Mouse (Mus musculus) adrenal gland, postnatal 14 days (tissue): Measurements from ENCODE around the gene Hbb-bh2. TPM values are rescaled to one million over a fixed set of nuclear protein-coding genes. Genes with fewer than 3 reads are reported as not detected.
A peak's percentile ranks its signal among the peaks of the same experiment; 100 is the strongest.
"Not testable (repeated sequence)": the region's sequence is repeated elsewhere in the genome, so short reads cannot be mapped to it uniquely, and the experiment has no call there.

ENCODE experiments used
- DNase-seq: peaks from one replicate; pipeline ENCODE4 v3.0.0; 2021; ENCODE audit warnings: mixed read lengths
- total RNA-seq: library from RNA; stranded (reverse); gene quantifications from 2 replicates; pipeline ENCODE4 v1.2.3, GENCODE M21; 2021

Gene Hbb-bh2
- total RNA-seq, 1 experiment from 2014 or later: not detected

DNA sequence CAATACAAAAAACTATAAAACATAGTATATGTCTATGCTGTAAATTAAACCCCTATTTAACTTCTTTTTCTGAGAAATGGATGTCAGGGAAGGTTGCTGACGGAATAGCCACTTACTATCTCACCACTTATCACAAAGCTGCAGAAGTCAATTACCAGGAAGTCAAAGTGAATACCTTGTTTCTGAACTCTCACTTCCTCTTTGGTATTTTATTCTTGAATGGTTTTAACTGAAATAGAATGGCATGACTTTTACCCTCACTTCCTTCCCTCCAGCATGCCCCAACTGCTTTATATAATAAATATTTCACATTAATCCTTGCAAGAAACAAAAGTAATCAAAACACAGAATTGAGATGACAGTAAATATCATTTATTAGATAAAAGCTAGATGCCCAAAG lies 28.1 kb downstream of the Hbb-bh2 start:
- DNase-seq: no peak

DNA sequence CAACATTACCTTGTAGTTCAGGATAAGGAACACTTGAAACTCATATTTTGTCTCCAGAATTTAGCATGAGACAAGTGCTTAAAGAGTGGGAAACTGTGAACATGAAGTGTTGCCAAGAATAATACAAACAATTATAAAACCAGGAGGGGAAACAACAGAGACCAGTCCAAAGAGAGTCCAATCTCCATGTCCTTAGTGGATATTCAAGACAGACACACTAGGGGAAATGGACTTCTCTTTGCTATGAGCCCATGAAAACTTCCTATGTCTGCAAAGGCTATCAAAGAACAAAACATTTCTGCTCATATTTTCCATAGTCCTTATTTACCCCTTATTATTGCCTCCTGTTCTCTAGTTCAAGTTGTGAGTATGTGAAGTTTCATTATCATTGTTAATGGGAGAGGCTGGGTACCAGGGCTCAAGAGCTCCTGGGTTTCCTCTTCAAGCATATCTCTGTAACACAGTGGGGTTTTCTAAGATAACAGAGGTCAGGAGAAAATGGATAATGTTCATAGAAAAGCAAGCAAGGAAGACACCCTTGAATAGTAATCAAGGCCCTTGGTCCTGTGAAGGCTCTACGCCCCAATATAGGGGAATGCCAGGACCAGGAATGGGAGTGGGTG lies 29.0 kb downstream of the Hbb-bh2 start:
- no peak for DNase-seq

DNA sequence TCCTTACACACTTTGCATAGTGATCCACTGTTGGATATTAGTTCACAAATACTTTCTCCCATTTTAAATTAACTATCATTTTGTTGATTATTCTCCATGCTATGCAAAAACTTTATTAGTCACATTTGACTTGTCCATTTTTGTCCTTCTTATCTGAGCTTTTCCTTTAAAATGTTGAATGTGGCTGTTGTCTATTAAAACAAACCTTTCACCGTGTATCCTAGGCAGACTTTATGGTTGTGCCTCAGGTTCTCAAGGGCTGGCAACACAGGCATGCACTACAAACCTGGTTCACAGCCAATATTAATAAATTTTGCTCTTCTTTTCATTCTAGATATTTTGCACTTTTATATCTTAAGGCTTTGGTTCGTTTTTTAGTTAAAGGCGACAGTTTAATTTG lies 29.6 kb downstream of the Hbb-bh2 start:
- no peak for DNase-seq

DNA sequence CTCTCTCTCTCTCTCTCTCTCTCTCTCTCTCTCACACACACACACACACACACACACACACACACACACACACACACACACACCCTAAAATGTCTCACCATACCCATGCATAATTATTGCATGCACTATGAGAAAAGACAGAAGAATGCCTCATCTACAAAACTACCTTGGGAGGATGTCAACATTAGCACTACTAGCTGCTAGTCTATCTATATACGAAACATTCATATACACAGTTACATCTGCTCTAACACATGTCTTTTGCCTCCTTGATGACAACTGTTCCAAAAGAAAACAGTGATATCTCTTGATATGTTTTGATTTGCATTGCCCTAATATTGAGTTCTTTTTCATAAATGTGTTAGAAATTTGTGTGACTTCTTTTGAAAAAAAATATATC lies 30.0 kb downstream of the Hbb-bh2 start:
- no peak for DNase-seq

DNA sequence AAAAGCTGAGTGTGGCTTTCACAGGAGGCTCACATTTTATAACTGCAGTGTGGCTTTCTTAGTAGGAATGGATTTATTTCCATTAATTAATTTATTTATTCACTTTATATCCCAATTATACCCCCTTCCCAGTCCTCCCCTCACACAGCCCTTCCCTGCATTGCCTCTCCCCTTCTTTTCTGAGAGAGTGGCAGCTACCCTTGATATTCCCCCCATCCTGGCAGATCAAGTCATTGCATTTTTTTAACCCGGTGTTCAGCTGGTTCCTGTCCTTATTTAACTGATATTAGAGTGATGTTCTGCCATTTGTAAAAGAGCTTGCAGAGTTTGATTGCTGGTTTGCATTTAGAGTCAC lies 30.5 kb downstream of the Hbb-bh2 start:
- no peak for DNase-seq

DNA sequence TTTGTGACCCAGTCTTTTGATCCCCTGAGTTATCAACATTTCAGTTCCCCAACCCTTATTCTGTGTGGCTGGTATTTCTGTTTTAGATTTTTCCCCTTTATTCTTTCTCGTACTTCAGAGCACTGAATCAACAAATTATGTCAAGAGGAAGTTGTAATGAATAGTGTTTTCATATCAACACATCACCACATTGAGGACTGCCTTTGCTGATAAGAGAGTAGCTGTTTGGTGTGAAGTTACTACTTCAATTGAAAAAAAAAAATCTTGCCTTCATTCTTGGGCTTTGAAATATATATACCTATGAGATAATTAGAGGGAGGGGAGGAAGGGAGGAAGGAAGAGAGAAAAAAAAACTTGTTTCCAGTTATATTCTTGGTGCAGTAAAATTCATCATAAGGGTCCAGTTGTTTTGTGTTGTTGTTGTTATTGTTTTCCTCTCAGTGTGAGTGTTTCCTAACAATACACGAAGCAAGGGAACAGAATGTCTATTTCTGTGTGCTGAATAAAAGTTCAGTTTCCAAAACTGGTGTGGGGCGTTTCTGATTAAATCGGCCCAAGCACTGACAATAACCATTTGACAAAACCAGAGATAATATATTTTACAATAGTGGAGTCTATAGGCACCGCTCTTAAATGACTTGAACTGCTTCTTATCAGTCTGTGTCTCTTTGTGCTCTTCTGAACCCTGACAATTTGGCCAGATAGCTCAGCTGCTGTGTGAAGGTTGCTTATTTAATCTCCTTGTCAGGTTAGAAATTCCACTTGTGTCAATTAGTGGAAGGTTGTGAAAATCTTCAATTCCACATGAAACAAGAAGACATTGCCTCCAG lies 31.1 kb downstream of the Hbb-bh2 start:
- no peak for DNase-seq

DNA sequence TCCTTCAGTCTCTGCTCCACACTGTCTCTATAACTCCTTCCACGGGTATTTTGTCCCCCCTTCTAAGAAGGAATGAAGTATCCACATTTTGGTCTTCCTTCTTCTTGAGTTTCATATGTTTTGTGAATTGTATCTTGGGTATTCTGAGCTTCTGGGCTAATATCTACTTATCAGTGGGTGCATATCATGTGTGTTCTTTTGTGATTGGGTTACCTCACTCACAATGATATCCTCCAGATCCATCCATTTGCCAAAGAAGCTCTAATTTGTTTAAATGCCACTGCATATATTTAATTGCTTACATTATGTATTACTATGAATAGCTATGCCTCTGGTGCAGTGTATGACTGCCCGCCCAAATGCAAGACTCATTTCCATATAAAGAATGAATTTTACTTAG lies 32.2 kb downstream of the Hbb-bh2 start:
- DNase-seq: not testable (repeated sequence)

DNA sequence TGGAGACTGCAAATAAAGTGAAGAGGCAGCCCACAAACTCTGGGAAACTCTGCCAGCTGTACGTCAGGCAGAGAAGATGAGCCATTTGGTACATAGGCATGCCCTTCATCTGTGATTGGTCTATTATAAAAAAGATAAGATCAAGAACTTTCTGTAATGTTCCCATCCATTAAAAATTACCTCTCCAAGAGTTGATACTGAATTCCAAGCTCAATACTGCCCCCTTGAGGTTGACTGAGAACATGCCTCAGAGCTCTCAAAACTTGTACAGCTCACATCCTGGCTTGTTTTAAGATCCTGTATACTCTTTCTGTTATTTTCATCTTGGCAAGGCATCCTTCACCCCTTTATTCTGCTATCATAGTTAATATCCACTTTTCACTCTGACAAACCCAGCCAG lies 33.5 kb downstream of the Hbb-bh2 start:
- DNase-seq: peak; percentile 30

DNA sequence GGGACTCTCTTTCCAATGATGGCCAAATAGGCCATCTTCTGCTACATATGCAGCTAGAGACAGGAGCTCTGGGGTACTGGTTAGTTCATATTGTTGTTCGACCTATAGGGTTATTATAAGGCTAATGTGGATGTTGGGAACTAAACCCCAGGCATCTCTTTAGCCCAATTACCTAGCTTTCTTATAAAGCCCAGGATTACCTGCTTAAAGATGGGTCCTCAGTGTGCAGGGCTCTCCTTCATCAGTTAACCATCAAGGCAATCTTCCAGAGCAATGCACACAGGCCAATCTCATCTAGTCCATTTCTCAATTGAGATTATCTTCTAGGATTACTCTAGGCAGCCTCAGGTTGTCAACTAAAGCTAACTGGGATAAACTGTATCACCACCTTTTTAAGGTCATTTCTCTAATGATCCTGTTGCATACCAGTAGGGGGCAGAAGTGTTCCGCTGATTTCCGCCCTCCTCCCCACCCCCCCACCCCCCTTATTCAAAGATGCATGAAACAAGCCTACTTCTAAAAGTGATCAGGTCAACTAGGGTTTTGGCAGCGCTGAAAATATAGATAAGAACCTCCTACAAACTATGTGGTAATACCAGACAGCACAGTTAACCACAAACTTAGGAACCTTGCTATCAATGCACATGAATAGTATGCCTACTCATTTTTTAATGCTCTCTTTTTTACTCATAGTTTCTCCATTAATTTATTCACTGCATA lies 47.5 kb downstream of the Hbb-bh2 start:
- DNase-seq: no peak

DNA sequence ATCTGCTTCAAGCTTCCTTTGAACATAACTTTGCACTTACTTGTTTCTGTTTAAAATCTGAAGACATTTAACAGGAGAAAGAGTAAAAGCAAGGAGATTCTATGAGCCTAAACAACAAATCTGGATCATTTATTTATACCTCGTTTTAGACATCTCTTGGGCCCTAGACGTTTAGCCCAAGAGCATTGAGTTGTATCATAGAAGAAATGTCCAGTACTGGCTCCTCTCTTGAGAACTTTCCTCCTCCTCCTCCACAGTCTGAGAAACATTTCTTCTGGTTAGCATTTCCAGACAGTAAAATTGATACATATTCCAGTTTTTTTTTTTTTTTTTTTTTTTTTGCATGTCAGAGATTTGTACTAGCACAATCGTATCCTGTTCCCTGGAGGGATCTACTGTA lies 48.6 kb downstream of the Hbb-bh2 start, which contains the start of gene Olfr67:
Olfr67 (minus strand) TSS at position 101 of the 400 bp plus-strand sequence.
- no peak for DNase-seq

Other genes starting within 250 kb of the Hbb-bh2 start
- not detected in 2 replicates for gene Olfr619, start 239.9 kb downstream of the Hbb-bh2 start, total RNA-seq
- gene Olfr620, start 228.0 kb downstream of the Hbb-bh2 start, total RNA-seq: not detected in 2 replicates
- not detected in 2 replicates for gene Olfr622, start 197.8 kb downstream of the Hbb-bh2 start, total RNA-seq
- gene Olfr623, start 176.8 kb downstream of the Hbb-bh2 start, total RNA-seq: not detected in 2 replicates
- gene Olfr624, start 169.3 kb downstream of the Hbb-bh2 start, total RNA-seq: 0.04 TPM in 1 of 2 replicates, not detected in the other
- gene Olfr625-ps1, start 157.8 kb downstream of the Hbb-bh2 start, total RNA-seq: not detected in 2 replicates
- gene Olfr243, start 125.8 kb downstream of the Hbb-bh2 start, total RNA-seq: not detected in 2 replicates
- not detected in 2 replicates for gene Olfr628, start 110.1 kb downstream of the Hbb-bh2 start, total RNA-seq
- gene Olfr629, start 95.6 kb downstream of the Hbb-bh2 start, total RNA-seq: not detected in 2 replicates
- not detected in 2 replicates for gene Olfr630, start 83.2 kb downstream of the Hbb-bh2 start, total RNA-seq
- gene Olfr69, start 68.9 kb downstream of the Hbb-bh2 start, total RNA-seq: not detected in 2 replicates
- not detected in 2 replicates for gene Olfr68, start 60.8 kb downstream of the Hbb-bh2 start, total RNA-seq
- not detected in 2 replicates for gene Olfr67, start 48.7 kb downstream of the Hbb-bh2 start, total RNA-seq
- 1,182 and 1,430 TPM in 2 replicates for gene Hbb-bt, start 26.5 kb downstream of the Hbb-bh2 start, total RNA-seq
- gene Hbb-bs, start 12.4 kb downstream of the Hbb-bh2 start, total RNA-seq: 8,688 and 11,965 TPM in 2 replicates
- gene Hbb-bh1, start 2.6 kb upstream of the Hbb-bh2 start, total RNA-seq: not detected in 2 replicates
- not detected in 2 replicates for gene Hbb-y, start 12.7 kb upstream of the Hbb-bh2 start, total RNA-seq
- not detected in 2 replicates for gene Olfr66, start 45.7 kb upstream of the Hbb-bh2 start, total RNA-seq
- not detected in 2 replicates for gene Olfr64, start 54.0 kb upstream of the Hbb-bh2 start, total RNA-seq
- not detected in 2 replicates for gene Olfr65, start 63.0 kb upstream of the Hbb-bh2 start, total RNA-seq
- not detected in 2 replicates for gene Olfr631, start 88.3 kb upstream of the Hbb-bh2 start, total RNA-seq
- gene Olfr632, start 93.8 kb upstream of the Hbb-bh2 start, total RNA-seq: not detected in 2 replicates
- gene Olfr633, start 103.9 kb upstream of the Hbb-bh2 start, total RNA-seq: not detected in 2 replicates
- gene Olfr635, start 130.6 kb upstream of the Hbb-bh2 start, total RNA-seq: not detected in 2 replicates
- not detected in 2 replicates for gene Olfr638, start 158.2 kb upstream of the Hbb-bh2 start, total RNA-seq
- gene Olfr639, start 176.8 kb upstream of the Hbb-bh2 start, total RNA-seq: not detected in 2 replicates
- not detected in 2 replicates for gene Olfr640, start 185.1 kb upstream of the Hbb-bh2 start, total RNA-seq
- not detected in 2 replicates for gene Olfr641, start 194.9 kb upstream of the Hbb-bh2 start, total RNA-seq
- gene Olfr642, start 212.1 kb upstream of the Hbb-bh2 start, total RNA-seq: not detected in 2 replicates
- not detected in 2 replicates for gene 4930516K23Rik, start 220.9 kb upstream of the Hbb-bh2 start, total RNA-seq
- gene Olfr644, start 231.3 kb upstream of the Hbb-bh2 start, total RNA-seq: not detected in 2 replicates
- not detected in 2 replicates for gene Olfr645, start 244.9 kb upstream of the Hbb-bh2 start, total RNA-seq